In genomic region chr5:31814068-31814467, GRCm38 (mm10) we compare ENCODE assay signal across 23 mouse cellular contexts.
"Had no signal": no experiment of that assay in that cellular context is flagged by ENCODE, and none has a peak within 500 bp of the region (broad histone marks: within the 10 kb centered on the region; RNA-seq: fewer than 3 reads in every experiment).

No protein-coding gene starts in this region.

- H3K4me3 ChIP-seq: kidney, embryonic 15.5 days; limb, embryonic 10.5 days; limb, embryonic 13.5 days; liver, embryonic 12.5 days; liver, embryonic 15.5 days; lung, embryonic 15.5 days; midbrain, embryonic 10.5 days; midbrain, embryonic 13.5 days; neural tube, embryonic 12.5 days; neural tube, embryonic 15.5 days had no signal

- H3K27me3 ChIP-seq: kidney, embryonic 15.5 days; limb, embryonic 13.5 days; liver, embryonic 12.5 days; liver, embryonic 15.5 days; lung, embryonic 15.5 days; midbrain, embryonic 13.5 days; neural tube, embryonic 12.5 days; neural tube, embryonic 15.5 days had no signal

- H3K4me1 ChIP-seq: midbrain, embryonic 13.5 days had no signal

- DNase-seq: kidney, adult 8-10 months; kidney, postnatal 10 days; kidney, postnatal 36 days; liver; lung, adult 18-20 months; lung, postnatal 10 days; lung, postnatal 36 days; right cerebral cortex, postnatal 25 days; thymus, adult 2 months; thymus, postnatal 25 days had no signal

- H3K27ac ChIP-seq: kidney, embryonic 15.5 days; limb, embryonic 10.5 days; limb, embryonic 13.5 days; liver, embryonic 12.5 days; liver, embryonic 15.5 days; lung, embryonic 15.5 days; midbrain, embryonic 10.5 days; midbrain, embryonic 13.5 days; neural tube, embryonic 12.5 days; neural tube, embryonic 15.5 days; stomach, postnatal 0 days had no signal

- ATAC-seq: intestine, embryonic 16.5 days; liver, embryonic 12.5 days; midbrain, embryonic 13.5 days; midbrain, embryonic 16.5 days had no signal

- H3K9ac ChIP-seq: kidney, embryonic 15.5 days; limb, embryonic 13.5 days; liver, embryonic 12.5 days; liver, embryonic 15.5 days; lung, embryonic 15.5 days; midbrain, embryonic 13.5 days; neural tube, embryonic 12.5 days; neural tube, embryonic 15.5 days had no signal

- H3K4me2 ChIP-seq: kidney, embryonic 15.5 days; limb, embryonic 13.5 days; liver, embryonic 12.5 days; liver, embryonic 15.5 days; lung, embryonic 15.5 days; midbrain, embryonic 13.5 days; neural tube, embryonic 12.5 days; neural tube, embryonic 15.5 days had no signal

- H3K36me3 ChIP-seq: kidney, embryonic 15.5 days; limb, embryonic 10.5 days; limb, embryonic 13.5 days; liver, embryonic 12.5 days; liver, embryonic 15.5 days; lung, embryonic 15.5 days; midbrain, embryonic 10.5 days; midbrain, embryonic 13.5 days; neural tube, embryonic 12.5 days; neural tube, embryonic 15.5 days had no signal

- H3K9me3 ChIP-seq: kidney, embryonic 15.5 days; limb, embryonic 10.5 days; limb, embryonic 13.5 days; liver, embryonic 12.5 days; liver, embryonic 15.5 days; lung, embryonic 15.5 days; midbrain, embryonic 10.5 days; midbrain, embryonic 13.5 days; neural tube, embryonic 12.5 days; neural tube, embryonic 15.5 days had no signal
